Mouse (Mus musculus) hindbrain, embryonic 16.5 days (tissue): ENCODE data around the gene Olfml2a. TPM values are rescaled to one million over a fixed set of nuclear protein-coding genes. Genes with fewer than 3 reads are reported as not detected.

Experiments
- ATAC-seq: fragments of 200-750 bp; cut with Nextera tagmentation; 2 replicates; pipeline ENCODE4 v1.8.0; 2017; ENCODE audit warnings: moderate TSS enrichment, moderate library complexity
- H3K27ac ChIP-seq: fragments of 300-500 bp; sonication (generic); 2 replicates; pipeline ENCODE4 v1.5.1; 2014; ENCODE audit warnings: low read depth, mild to moderate bottlenecking, control low read depth, low read length, moderate library complexity
- H3K27me3 ChIP-seq: fragments of 300-500 bp; sonication (generic); replicated peaks from 2 replicates; pipeline ENCODE4 v1.6.1; 2014; ENCODE audit warnings: low read length; ENCODE audit not compliant: control insufficient read depth, insufficient read depth
- H3K36me3 ChIP-seq: fragments of 300-500 bp; sonication (generic); 2 replicates; pipeline ENCODE4 v1.6.1; 2014; ENCODE audit warnings: mild to moderate bottlenecking, low read length, moderate library complexity, mixed read lengths; ENCODE audit not compliant: control insufficient read depth, insufficient read depth
- H3K4me1 ChIP-seq: fragments of 300-500 bp; sonication (generic); 2 replicates; pipeline ENCODE4 v1.6.1; 2014; ENCODE audit warnings: low read depth, low read length; ENCODE audit not compliant: control insufficient read depth, insufficient read depth
- H3K4me2 ChIP-seq: fragments of 300-500 bp; sonication (generic); 2 replicates; pipeline ENCODE4 v1.6.1; 2014; ENCODE audit warnings: mild to moderate bottlenecking, low read length, control low read depth, moderate library complexity
- H3K4me3 ChIP-seq: fragments of 300-500 bp; sonication (generic); 2 replicates; pipeline ENCODE4 v1.5.1; 2014; ENCODE audit warnings: mild to moderate bottlenecking, low read length, control low read depth, moderate library complexity
- H3K9ac ChIP-seq: fragments of 300-500 bp; sonication (generic); 2 replicates; pipeline ENCODE4 v1.6.1; 2014; ENCODE audit warnings: low read depth, mild to moderate bottlenecking, control low read depth, low read length, moderate library complexity
- H3K9me3 ChIP-seq: fragments of 300-500 bp; sonication (generic); 2 replicates; pipeline ENCODE4 v1.6.1; 2014; ENCODE audit warnings: mild to moderate bottlenecking, low read length, moderate library complexity; ENCODE audit not compliant: control insufficient read depth
- WGBS: fragments of 180-500 bp; shearing (Covaris S2); extraction: QIAGEN DNeasy Blood & Tissue Kit; methylation state at CpG from one replicate; pipeline ENCODE4 v1.1.7; 2014; 5-methylcytosine and 5-hydroxymethylcytosine counted together
- polyA plus RNA-seq: library from polyadenylated mRNA; unstranded; fragments of >200 nt; fragmentation: Nextera tagmentation; extraction: Ambion mirVana; gene quantifications from 2 replicates; pipeline ENCODE4 v1.2.1, GENCODE M21; 2015

The Olfml2a gene
- 4.4 and 6.9 TPM in 2 replicates for polyA plus RNA-seq

DNA sequence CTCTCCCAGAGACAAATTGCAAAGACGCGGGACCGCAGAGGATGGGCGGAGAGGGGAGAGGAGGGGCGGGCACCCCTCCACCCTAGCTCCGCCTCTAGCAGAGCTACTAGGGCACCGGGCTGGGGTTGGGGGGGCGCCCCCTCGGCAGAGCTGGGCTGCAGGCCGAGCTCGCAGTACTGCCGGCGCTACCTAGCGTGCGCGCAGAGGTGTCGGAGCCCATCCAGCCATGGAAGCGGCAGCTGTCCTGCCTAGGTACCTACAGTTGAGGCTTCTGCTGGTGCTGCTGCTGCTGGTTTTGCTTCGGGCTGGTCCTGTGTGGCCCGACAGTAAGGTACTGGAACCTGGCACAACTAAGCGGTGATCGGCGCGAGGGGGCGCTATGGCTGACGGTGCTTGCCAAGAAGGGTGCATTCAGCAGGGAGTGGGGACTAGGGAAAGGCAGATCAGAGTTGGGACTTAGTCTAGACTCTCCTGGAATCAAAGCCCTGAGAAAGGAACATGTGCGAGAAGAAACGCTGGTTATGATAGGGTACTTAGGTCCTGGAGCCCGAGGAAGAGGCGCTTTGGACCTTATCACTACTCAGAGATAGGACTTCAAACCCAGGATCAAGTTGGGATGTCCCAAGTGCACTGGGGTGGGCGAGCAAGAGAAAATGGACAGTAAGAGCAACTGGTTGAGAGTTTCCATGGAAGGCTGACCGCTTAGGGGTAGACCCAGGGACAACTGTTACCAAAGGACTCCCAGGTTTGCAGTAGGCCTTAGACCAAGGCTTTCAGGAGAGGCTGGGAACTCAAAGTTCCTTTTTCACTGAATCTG lies at the start of gene Olfml2a:
Olfml2a (plus strand) TSS at position 128 of the 817 bp plus-strand sequence.
- H3K36me3 ChIP-seq = no peaks in the 10 kb centered on the region
- peaks cover 5% of the 10 kb centered on the region for H3K27me3 ChIP-seq
- H3K27ac ChIP-seq = no peak within 1 kb of the TSS
- H3K9me3 ChIP-seq = no peaks in the 10 kb centered on the region
- H3K4me2 ChIP-seq = peak within 1 kb of the TSS; percentile 66
- H3K9ac ChIP-seq = peak within 1 kb of the TSS; percentile 49
- ATAC-seq = peak; percentile 75
- 9% methylated on average over 29 of the region's 32 CpGs for WGBS
- peaks cover 9% of the 10 kb centered on the region for H3K4me1 ChIP-seq
- H3K4me3 ChIP-seq = peak within 1 kb of the TSS; percentile 38

DNA sequence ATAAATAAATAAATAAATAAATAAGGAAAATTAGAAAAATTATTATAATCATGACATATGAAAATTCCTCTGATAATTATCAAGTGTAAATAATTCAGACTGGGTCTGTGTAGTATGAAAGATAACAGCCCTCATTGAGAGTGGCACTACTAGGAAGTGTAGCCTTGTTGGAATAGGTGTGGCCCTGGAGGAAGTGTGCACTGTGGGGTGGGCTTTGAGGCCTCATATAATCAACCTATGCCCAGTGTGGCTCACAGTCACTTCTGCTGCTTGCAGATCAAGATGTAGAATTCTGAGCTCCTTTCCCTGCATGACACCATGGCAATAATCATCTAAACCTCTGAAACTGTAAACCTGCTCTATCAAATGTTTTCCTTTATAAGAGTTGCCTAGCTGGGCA lies 28.9 kb upstream of the Olfml2a start:
- Histone ChIP-seq H3K27me3 (no peaks in the 10 kb centered on the region), H3K27ac (no peak overlapping the region), H3K9me3 (no peaks in the 10 kb centered on the region), H3K4me1 (no peaks in the 10 kb centered on the region), H3K4me3 (no peak overlapping the region), H3K9ac (no peak overlapping the region), H3K4me2 (no peak overlapping the region), H3K36me3 (no peaks in the 10 kb centered on the region)
- no peak for ATAC-seq

DNA sequence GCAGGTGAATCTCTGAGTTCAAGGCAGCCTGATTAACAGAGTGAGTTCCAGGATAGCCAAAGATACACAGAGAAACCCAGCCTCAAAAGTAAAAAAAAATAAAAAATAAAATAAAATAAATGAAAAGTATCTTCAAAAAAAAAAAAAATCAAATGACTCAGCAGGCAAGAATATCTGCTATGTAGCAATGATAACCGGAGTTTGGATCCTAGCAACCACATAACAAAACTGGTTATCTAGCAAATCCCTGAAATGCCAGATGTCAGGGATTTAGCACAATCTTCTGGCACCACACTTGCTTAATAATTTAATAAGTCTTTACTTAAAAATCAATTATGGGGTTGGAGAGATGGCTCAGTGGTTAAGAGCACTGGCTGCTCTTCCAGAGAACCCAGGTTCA lies 27.5 kb upstream of the Olfml2a start:
- H3K27me3 ChIP-seq = no peaks in the 10 kb centered on the region
- H3K9ac ChIP-seq = no peak overlapping the region
- no peak for ATAC-seq
- no peaks in the 10 kb centered on the region for H3K9me3 ChIP-seq
- H3K27ac ChIP-seq = no peak overlapping the region
- H3K4me1 ChIP-seq = no peaks in the 10 kb centered on the region
- 91% methylated on average over 1 of the region's 1 CpGs for WGBS
- no peak overlapping the region for H3K4me2 ChIP-seq
- no peak overlapping the region for H3K4me3 ChIP-seq
- no peaks in the 10 kb centered on the region for H3K36me3 ChIP-seq

DNA sequence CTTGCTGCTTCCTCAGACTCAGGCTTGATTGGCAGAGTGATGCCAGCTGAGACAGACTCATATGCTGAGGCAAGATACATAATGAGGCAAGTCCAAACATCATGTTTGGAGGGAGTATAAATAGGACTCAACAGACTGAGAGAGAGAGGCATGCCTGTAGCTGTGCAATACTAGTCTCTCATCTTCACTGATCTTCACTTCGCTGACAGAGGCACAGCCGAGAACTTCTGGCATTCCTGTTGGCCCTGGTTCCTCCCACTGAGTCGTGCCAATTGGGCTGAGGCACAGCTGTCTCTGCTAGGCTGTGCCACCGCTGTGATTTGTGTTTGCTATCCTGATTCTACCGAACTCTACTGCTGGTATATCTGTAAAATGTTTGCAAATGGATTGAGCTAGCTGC lies 25.7 kb upstream of the Olfml2a start:
- Histone ChIP-seq H3K27me3 (no peaks in the 10 kb centered on the region), H3K4me2 (no peak overlapping the region), H3K9me3 (no peaks in the 10 kb centered on the region), H3K4me1 (no peaks in the 10 kb centered on the region), H3K27ac (no peak overlapping the region), H3K36me3 (no peaks in the 10 kb centered on the region), H3K4me3 (no peak overlapping the region), H3K9ac (no peak overlapping the region)
- ATAC-seq = no peak
- WGBS = 73% methylated on average over 5 of the region's 5 CpGs

- no peak overlapping the region for H3K9ac ChIP-seq
- no peak overlapping the region for H3K27ac ChIP-seq
- 75% methylated on average over 1 of the region's 1 CpGs for WGBS
- no peaks in the 10 kb centered on the region for H3K36me3 ChIP-seq
- no peak for ATAC-seq
- no peaks in the 10 kb centered on the region for H3K27me3 ChIP-seq
- no peak overlapping the region for H3K4me2 ChIP-seq
- no peak overlapping the region for H3K4me3 ChIP-seq
- H3K9me3 ChIP-seq = no peaks in the 10 kb centered on the region
- no peaks in the 10 kb centered on the region for H3K4me1 ChIP-seq
Measured at GRCm38 (mm10) chr2:38908604-38909003, 23.2 kb upstream of the Olfml2a start.

- Histone ChIP-seq H3K9ac (no peak overlapping the region), H3K27me3 (no peaks in the 10 kb centered on the region), H3K27ac (no peak overlapping the region), H3K36me3 (no peaks in the 10 kb centered on the region), H3K4me1 (peaks cover 4% of the 10 kb centered on the region), H3K9me3 (no peaks in the 10 kb centered on the region), H3K4me3 (no peak overlapping the region), H3K4me2 (no peak overlapping the region)
- ATAC-seq = no peak
- 32% methylated on average over 1 of the region's 1 CpGs for WGBS
Measured at GRCm38 (mm10) chr2:38914517-38914916, 17.3 kb upstream of the Olfml2a start.

- WGBS = 12% methylated on average over 4 of the region's 4 CpGs
- H3K36me3 ChIP-seq = no peaks in the 10 kb centered on the region
- no peak overlapping the region for H3K27ac ChIP-seq
- no peak overlapping the region for H3K9ac ChIP-seq
- ATAC-seq = peak; percentile 67
- H3K27me3 ChIP-seq = no peaks in the 10 kb centered on the region
- no peak overlapping the region for H3K4me2 ChIP-seq
- no peak overlapping the region for H3K4me3 ChIP-seq
- no peaks in the 10 kb centered on the region for H3K9me3 ChIP-seq
- H3K4me1 ChIP-seq = peaks cover 4% of the 10 kb centered on the region
Measured at GRCm38 (mm10) chr2:38914965-38915364, 16.8 kb upstream of the Olfml2a start.

DNA sequence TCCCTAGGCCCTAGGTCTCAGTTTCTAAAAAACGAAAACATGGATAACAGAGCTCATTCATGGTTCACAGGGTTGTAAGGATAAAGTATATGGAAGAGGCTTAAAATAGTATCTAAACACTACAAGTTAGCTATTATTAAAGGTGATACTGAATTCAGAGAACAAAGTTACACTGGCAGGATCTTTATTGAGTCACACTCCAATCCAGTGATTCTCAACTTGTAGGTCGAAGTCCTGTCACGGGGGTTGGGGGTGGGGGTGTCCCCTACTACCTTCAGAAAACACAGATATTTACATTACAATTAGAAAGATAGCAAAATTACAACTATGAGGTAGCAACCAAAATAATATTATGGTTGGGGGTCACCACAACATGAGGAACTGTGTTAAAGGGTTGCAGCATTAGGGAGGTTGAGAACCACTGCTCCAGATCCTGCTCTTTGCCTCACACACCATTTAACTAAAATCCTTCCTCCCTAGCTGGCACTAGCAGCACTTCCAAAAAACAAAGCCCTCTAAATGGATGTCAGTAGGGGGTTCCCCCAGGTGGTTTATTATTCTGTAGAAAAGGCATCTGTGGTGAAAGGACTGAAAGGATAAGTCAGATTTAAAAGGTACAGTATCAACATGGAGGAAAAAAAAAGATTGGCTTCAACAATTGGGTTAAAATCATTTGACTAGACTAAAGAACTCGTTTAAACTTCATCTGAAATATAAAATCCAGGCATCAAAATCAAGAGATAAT lies 14.7 kb upstream of the Olfml2a start:
- no peak overlapping the region for H3K4me3 ChIP-seq
- H3K36me3 ChIP-seq = no peaks in the 10 kb centered on the region
- ATAC-seq = no peak
- no peak overlapping the region for H3K4me2 ChIP-seq
- WGBS = 22% methylated on average over 4 of the region's 4 CpGs
- no peak overlapping the region for H3K27ac ChIP-seq
- no peaks in the 10 kb centered on the region for H3K27me3 ChIP-seq
- H3K9me3 ChIP-seq = no peaks in the 10 kb centered on the region
- H3K9ac ChIP-seq = no peak overlapping the region
- peaks cover 4% of the 10 kb centered on the region for H3K4me1 ChIP-seq

DNA sequence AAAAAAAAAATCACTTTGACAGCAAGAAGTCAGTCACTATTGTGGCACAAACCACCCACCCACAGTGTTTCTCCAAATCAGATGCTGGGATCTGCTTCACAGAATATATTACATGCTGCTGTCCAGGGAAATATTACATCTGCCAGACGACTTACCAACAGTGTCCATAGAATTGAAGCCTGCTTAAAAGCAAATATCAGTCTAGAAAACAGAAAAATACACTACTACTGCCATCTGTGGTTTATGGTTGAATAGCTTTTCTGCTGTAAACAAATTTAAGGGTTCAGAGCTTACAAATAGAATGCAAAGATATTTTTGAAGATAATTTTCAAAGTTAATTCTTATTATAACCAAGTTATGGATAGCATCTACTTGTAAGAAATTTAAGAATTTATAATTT lies 10.4 kb upstream of the Olfml2a start:
- Histone ChIP-seq H3K4me2 (no peak overlapping the region), H3K36me3 (no peaks in the 10 kb centered on the region), H3K27ac (no peak overlapping the region), H3K9ac (no peak overlapping the region), H3K27me3 (no peaks in the 10 kb centered on the region), H3K4me3 (no peak overlapping the region), H3K9me3 (no peaks in the 10 kb centered on the region), H3K4me1 (peaks cover 14% of the 10 kb centered on the region)
- 8% methylated on average over 1 of the region's 1 CpGs for WGBS
- ATAC-seq = no peak
